Mouse (Mus musculus): Measurements from ENCODE around the gene L3mbtl3.

DNA sequence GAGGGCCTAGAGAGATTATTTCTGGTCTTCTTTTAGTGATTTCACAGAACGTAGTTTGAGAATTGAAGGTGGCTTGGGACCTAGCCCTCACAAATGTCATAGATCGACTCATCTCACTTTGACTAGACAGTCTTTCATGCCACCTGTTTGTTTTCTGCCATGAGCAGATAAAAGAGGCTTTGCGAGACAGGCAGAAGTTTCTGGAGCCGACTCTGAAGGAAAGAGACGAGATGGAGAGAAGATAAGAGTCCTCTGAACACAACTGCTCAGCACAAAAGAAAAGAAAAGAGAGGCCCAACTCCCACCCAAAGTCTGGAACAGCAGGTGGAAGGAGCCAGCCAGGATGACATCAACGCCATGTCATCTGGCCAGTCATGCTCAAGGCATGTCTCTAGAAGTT is 17.0 kb downstream of the L3mbtl3 start:
- TF ChIP-seq CTCF (IDR thresholded peaks at IDR 0.05; ENCODE audit: low read depth) (no peak), EP300 (IDR thresholded peaks at IDR 0.05; ENCODE audit: low read depth) (no peak)
